Mouse (Mus musculus) central nervous system, embryonic 11.5 days (tissue): Measurements from ENCODE around the gene Itga2b. TPM values are rescaled to one million over a fixed set of nuclear protein-coding genes. Genes with fewer than 3 reads are reported as not detected.

ENCODE experiments used
- polyA plus RNA-seq: library from polyadenylated mRNA; depleted of rRNA; stranded (reverse); fragments of >200 nt; gene quantifications from 2 replicates; pipeline ENCODE4 v1.2.3, GENCODE M21; 2012; rRNA removed

Gene Itga2b
- polyA plus RNA-seq: 12.7 and 21.3 TPM in 2 replicates

GRCm38 (mm10) chr11:102469648-102470357, at the start of gene Itga2b:
Gene Itga2b, minus strand, starts transcription at chr11:102470122.

GRCm38 (mm10) chr11:102447497-102447896, 22.4 kb downstream of the Itga2b start, which contains the start of gene Fam171a2:
Gene Fam171a2, minus strand, starts transcription at chr11:102447682.

GRCm38 (mm10) chr11:102430121-102431017, 39.6 kb downstream of the Itga2b start, which contains the start of gene Grn:
Gene Grn, plus strand, starts transcription at chr11:102430315.

GRCm38 (mm10) chr11:102407834-102408215, 62.1 kb downstream of the Itga2b start, which contains the start of gene Slc25a39:
Gene Slc25a39, minus strand, starts transcription at chr11:102407946.

Other genes starting within 250 kb of the Itga2b start
- gene Hdac5, start 240.0 kb downstream of the Itga2b start, polyA plus RNA-seq: 62.5 and 110 TPM in 2 replicates
- 14.9 and 17.9 TPM in 2 replicates for gene BC030867, start 221.2 kb downstream of the Itga2b start, polyA plus RNA-seq
- gene Asb16, start 201.4 kb downstream of the Itga2b start, polyA plus RNA-seq: 0.30 and 0.55 TPM in 2 replicates
- gene Tmub2, start 185.2 kb downstream of the Itga2b start, polyA plus RNA-seq: 31.0 and 49.3 TPM in 2 replicates
- gene Atxn7l3, start 173.5 kb downstream of the Itga2b start, polyA plus RNA-seq: 62.8 and 72.5 TPM in 2 replicates
- 89.8 and 217 TPM in 2 replicates for gene Ubtf, start 150.4 kb downstream of the Itga2b start, polyA plus RNA-seq
- 31.2 and 52.6 TPM in 2 replicates for gene Slc4a1, start 103.9 kb downstream of the Itga2b start, polyA plus RNA-seq
- gene Rundc3a, start 76.7 kb downstream of the Itga2b start, polyA plus RNA-seq: 89.0 and 259 TPM in 2 replicates
- 99.5 and 102 TPM in 2 replicates for gene Slc25a39, start 62.2 kb downstream of the Itga2b start, polyA plus RNA-seq
- 43.8 and 51.9 TPM in 2 replicates for gene Grn, start 39.8 kb downstream of the Itga2b start, polyA plus RNA-seq
- gene Fam171a2, start 22.4 kb downstream of the Itga2b start, polyA plus RNA-seq: 58.6 and 63.7 TPM in 2 replicates
- 36.2 and 47.7 TPM in 2 replicates for gene Gpatch8, start 86.3 kb upstream of the Itga2b start, polyA plus RNA-seq
- 5.9 and 6.0 TPM in 2 replicates for gene Gm11627, start 109.3 kb upstream of the Itga2b start, polyA plus RNA-seq
- gene Fzd2, start 134.3 kb upstream of the Itga2b start, polyA plus RNA-seq: 53.2 and 101 TPM in 2 replicates
- gene Meioc, start 193.6 kb upstream of the Itga2b start, polyA plus RNA-seq: 0.22 and 0.56 TPM in 2 replicates
- 33.8 and 39.1 TPM in 2 replicates for gene Ccdc43, start 227.7 kb upstream of the Itga2b start, polyA plus RNA-seq